In the genomic region with DNA sequence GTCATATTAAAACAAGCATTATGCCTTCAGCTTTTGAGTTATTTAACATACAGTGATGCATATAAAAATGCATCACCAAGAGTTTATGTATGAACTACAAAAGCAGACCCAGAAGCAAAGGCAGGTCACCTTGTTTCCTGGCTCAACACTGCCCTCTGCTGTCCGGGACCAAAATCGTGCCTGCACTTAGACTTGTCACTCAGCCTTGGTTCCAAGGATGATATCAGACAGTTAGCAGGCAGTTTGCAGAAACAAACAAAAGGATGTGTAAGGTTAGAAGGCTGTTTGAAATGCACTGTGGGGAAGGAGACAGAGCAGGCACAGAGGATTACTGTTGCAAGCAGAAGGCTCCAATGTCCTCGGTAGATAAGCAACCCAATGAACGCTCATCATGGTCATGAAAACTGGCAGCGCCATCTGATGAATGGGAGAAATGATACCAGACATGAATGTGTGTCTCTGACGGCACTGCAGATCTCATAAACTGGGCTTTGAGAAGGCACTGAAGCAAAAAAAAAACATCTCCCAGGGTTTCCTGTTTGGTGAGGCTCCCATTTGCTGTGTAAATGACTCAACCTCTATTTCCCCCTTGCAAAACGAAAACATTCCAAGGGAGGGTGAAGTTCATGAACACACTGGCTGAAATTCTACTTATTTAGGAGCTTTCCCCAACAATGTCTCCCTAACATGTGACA, we compare ENCODE assay signal across 8 mouse cellular contexts.
DNase-seq lines count a peak whose midpoint lies in the region; ATAC-seq lines count a peak whose summit lies in the region.

No protein-coding gene starts in this region.

- 42% methylated on average over 7 of the region's 7 CpGs for WGBS in intestine, embryonic 15.5 days
- WGBS in midbrain, embryonic 10.5 days: 54% methylated on average over 7 of the region's 7 CpGs

- peak; percentile 76 for DNase-seq in ZHBTc4 (ENCODE audit: low read depth, low spot score)
- DNase-seq in cerebellum, postnatal 10 days: peak; percentile 89 to 94
- peak; percentile 71 for DNase-seq in frontal cortex, postnatal 25 days (ENCODE audit: low spot score in 2 of 2)
- peak; percentile 76 to 85 for DNase-seq in left cerebral cortex, postnatal 25 days (ENCODE audit: low spot score in 2 of 2)
- DNase-seq in midbrain, embryonic 10.5 days (ENCODE audit: low spot score): peak; percentile 76
- peak; percentile 78 for DNase-seq in skeletal muscle tissue, adult 2 months (ENCODE audit: low read depth, low spot score)

- no peaks in the 10 kb centered on the region for H3K9me3 ChIP-seq in intestine, embryonic 15.5 days
- H3K9me3 ChIP-seq in midbrain, embryonic 10.5 days (replicated peaks): no peaks in the 10 kb centered on the region

- no peaks in the 10 kb centered on the region for H3K4me1 ChIP-seq in intestine, embryonic 15.5 days (replicated peaks)
- peaks cover 4% of the 10 kb centered on the region for H3K4me1 ChIP-seq in midbrain, embryonic 10.5 days

- no peak overlapping the region for H3K4me2 ChIP-seq in intestine, embryonic 15.5 days (replicated peaks)

- H3K27ac ChIP-seq in intestine, embryonic 15.5 days: no peak overlapping the region
- no peak overlapping the region for H3K27ac ChIP-seq in midbrain, embryonic 10.5 days (replicated peaks)

- no peaks in the 10 kb centered on the region for H3K27me3 ChIP-seq in intestine, embryonic 15.5 days (replicated peaks)
- H3K27me3 ChIP-seq in midbrain, embryonic 10.5 days (ENCODE audit: low read depth, poor library complexity, severe bottlenecking): no peaks in the 10 kb centered on the region

- H3K4me3 ChIP-seq in intestine, embryonic 15.5 days (replicated peaks): no peak overlapping the region
- H3K4me3 ChIP-seq in midbrain, embryonic 10.5 days: no peak overlapping the region

- no peaks in the 10 kb centered on the region for H3K36me3 ChIP-seq in intestine, embryonic 15.5 days
- no peaks in the 10 kb centered on the region for H3K36me3 ChIP-seq in midbrain, embryonic 10.5 days

- no peak overlapping the region for H3K9ac ChIP-seq in intestine, embryonic 15.5 days

- intact Hi-C loops in left cerebral cortex, postnatal 25 days (cut with DNase I): loop anchor here (1.0 to 5.0 kb wide), 3 partner anchors 211 to 470 kb away; partner anchors contain the start of genes Dtwd1 and Fam227b

- ATAC-seq in intestine, embryonic 15.5 days: peak; percentile 36; the same call in 1 of the 2 replicates
- ATAC-seq in inflammation-experienced regulatory T-cells, adult 6 months: no peak
